Mouse (Mus musculus) heart, postnatal 25 days (tissue): ENCODE data around the gene Tuba1c. TPM values are rescaled to one million over a fixed set of nuclear protein-coding genes. Genes with fewer than 3 reads are reported as not detected.

ENCODE experiments used
- DNase-seq: peaks from one replicate; pipeline ENCODE4 v3.0.0; 2022; ENCODE audit warnings: low spot score
- intact Hi-C: fragments of 180-260 bp; cut with DNase I; formaldehyde crosslinking; loops from one replicate; pipeline ENCODE4 v1.15.1; 2025
- total RNA-seq, 2 experiments: library from RNA; stranded (reverse); gene quantifications; 2 replicates each; pipeline ENCODE4 v1.2.3; 2021

Tuba1c gene
- total RNA-seq, 2 experiments from 2014 or later = 33.5 to 33.7 TPM

DNA sequence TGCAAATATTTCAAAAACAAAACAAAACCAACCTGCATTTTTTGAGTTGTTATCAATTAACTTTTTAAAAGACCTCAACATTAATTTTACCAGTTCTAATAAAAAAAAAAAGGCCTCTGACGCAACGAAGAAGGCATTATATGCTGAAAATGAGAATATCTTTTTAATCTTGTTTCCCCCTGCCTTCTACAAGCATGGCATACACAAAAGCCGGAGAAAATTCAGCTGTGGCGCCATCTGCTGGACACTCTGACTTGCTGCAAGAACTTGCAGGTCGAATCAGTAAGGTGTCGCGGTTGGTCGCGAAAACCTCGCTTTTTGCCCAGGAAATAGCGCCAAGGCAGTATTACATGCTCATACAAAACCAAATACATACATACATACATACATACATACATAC is 35.8 kb upstream of the Tuba1c start:
- intact Hi-C loops = loop anchor here (1.0 to 5.0 kb wide), 4 partner anchors 41 to 115 kb away; partner anchors contain the start of genes Gm49450 and Tuba1a
- DNase-seq = peak; percentile 64

- DNase-seq = no peak
- intact Hi-C loops = loop anchor here (2.0 to 5.0 kb wide), 3 partner anchors 58 to 116 kb away; no protein-coding TSS in a partner anchor
These were observed 34.7 kb upstream of the Tuba1c start for GRCm38 (mm10) chr15:98994957-98995520.

GRCm38 (mm10) chr15:98996840-98997239 is 32.9 kb upstream of the Tuba1c start:
- intact Hi-C loops = no loop called here
- no peak for DNase-seq

DNA sequence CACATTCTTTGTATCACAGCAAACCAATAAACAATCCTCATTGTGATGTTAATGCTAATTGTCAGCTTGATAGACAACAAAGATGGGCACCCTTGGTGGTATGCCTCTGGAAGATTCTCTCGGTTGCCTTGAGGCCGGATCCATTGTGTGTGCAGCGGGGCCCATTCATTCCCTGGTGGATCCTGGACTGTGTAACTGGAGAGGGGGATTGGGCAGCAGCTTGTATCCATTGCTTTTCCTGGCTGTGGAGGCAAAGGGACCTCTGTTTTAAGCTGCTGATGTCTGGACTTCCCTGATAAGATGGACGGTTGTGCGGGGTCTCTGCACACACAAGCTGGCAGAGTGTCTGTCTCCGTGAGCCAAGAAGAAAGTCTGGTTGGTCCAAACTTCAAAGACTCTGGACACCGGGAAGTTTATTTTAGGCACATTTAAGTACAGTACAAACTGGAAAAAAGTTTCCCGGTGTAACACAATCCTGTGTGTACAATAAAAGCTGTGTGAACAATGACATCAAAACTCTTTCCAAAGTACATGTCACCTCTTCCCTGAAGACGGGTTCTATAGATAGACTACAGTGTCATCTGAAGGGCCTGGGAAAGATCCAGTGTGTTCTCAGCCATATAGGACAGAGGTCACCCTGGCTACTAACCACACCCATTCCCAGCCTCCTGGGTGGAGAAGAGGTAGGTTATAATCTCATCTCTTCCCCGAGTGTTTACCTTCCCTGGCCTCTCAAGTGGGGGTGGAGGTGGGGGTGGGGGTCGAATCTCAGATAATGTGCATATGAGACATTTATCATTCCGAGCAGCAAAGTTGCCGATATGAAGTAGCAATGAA is 31.5 kb upstream of the Tuba1c start:
- no peak for DNase-seq
- intact Hi-C loops = no loop called here

GRCm38 (mm10) chr15:98998775-98999157 is 30.9 kb upstream of the Tuba1c start:
- DNase-seq = no peak

GRCm38 (mm10) chr15:99000535-99001283 is 29.0 kb upstream of the Tuba1c start:
- DNase-seq = no peak
- intact Hi-C loops = loop anchor here (10.0 kb wide), 1 partner anchor 674 kb away; the partner anchor contains the start of gene Asic1

More at GRCm38 (mm10) chr15:98998775-98999157, 30.9 kb upstream of the Tuba1c start:
- intact Hi-C loops = no loop called here

DNA sequence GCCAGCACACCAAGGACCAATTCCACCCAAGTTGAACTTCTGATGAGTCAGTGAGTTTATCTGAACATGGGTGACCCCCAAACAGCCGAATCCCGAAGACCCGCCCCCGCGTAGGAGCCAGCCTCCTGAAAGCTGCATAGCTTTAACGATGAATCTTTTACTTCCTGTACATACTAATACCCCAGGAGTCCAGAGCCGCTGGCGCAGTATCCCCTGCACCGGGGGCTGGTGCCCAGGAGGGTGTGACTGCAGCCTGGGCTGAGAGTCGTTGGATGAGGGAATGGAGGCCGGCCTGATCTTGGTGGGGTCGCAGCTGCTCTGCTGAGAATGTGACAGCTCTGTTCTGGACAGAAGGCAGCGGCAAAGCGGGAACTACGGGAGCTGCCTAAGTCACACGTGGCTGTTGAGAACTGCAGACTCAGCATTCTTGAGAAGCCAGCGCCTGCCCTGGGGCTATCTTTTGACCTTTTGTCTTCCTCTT is 28.2 kb upstream of the Tuba1c start:
- intact Hi-C loops = loop anchor here (10.0 kb wide), 1 partner anchor 673 kb away; the partner anchor contains the start of gene Asic1
- no peak for DNase-seq

DNA sequence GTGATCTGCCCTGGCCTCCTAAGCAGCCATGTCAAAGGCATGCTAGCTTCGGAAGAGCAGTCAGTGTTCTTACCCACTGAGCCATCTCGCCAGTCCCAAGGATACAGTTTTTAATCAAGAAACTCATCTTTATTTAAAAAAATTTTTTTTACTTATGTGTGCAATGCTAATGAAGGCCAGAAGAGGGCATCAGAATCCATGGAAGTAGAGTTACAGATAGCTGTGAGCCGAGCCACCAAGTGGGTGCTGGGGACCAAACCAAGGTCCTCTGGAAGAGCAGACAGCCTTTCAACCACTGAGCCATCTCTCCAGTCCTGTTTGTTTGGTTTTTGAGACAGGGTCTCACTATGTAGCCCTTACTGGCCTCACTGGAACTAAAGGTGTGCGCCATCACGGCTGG is 26.1 kb upstream of the Tuba1c start:
- intact Hi-C loops = loop anchor here (10.0 kb wide), 1 partner anchor 671 kb away; the partner anchor contains the start of gene Asic1
- DNase-seq = no peak

GRCm38 (mm10) chr15:99008801-99009241 is 20.9 kb upstream of the Tuba1c start:
- no peak for DNase-seq
- intact Hi-C loops = loop anchor here (10.0 kb wide), 1 partner anchor 666 kb away; the partner anchor contains the start of gene Asic1

DNA sequence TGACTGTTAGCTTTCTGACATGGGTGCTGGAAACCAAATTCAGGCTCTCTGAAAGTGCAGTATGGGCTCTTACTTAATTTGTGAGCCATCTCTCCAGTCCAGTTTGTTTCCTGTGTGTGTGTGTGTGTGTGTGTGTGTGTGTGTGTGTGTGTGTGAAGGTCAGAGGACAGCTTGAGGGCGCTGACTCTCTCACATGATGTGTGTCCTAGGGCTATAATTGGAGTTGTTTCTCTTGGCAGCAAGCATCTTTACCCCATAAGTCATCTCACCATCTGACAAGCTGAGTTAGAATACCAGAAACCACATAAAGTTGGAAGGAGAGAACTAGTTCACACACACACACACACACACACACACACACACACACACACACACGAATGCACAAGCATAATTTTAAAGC is 18.8 kb upstream of the Tuba1c start:
- no peak for DNase-seq
- intact Hi-C loops = no loop called here

DNA sequence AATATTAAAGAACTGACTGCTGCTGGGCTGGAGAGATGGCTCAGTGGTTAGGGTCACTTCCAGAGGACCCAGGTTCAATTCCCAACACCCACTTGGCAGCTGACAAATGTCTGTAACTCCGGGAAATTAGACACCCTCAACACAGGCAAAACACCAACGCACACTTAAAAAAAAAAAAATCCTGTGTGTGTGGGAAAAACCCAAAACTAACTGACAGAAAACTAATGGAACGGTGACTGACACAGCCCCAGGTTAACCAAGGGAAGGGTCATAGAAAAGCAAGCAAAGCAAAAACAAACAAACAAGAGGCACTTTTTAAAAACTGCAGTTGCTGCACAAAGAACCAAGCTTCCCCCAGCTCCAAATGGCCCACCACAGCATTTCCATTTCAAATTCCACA is 17.7 kb upstream of the Tuba1c start:
- DNase-seq = no peak
- intact Hi-C loops = no loop called here

DNA sequence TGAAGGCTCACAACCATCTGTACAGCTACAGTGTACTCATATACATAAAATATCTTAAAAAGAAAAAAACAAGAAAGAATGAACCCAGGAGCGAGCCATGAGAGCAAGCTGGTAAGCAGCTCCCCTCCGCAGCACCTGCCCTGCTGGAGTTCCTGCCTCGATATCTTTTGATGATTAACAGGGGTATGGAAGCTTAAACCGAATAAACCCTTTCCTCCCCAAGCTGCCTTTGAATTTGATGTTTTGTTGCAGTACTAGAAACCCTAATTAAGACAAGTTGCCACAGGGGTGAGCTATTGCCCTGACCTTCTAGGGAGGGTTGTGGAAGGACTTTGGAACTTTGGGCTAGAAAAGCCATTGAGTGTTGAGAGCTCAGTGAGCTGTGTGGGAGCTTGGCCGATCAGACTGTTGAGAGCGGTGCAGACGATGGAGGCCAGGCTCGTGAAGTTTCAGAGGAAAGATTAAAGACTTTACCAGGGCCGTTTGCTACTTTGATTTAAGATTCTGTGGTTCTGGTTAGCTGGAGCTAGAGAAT is 15.1 kb upstream of the Tuba1c start:
- intact Hi-C loops = no loop called here
- DNase-seq = no peak

GRCm38 (mm10) chr15:99017355-99017761 is 12.3 kb upstream of the Tuba1c start:
- no peak for DNase-seq
- intact Hi-C loops = no loop called here

GRCm38 (mm10) chr15:99017986-99018385 is 11.7 kb upstream of the Tuba1c start:
- intact Hi-C loops = no loop called here
- no peak for DNase-seq

DNA sequence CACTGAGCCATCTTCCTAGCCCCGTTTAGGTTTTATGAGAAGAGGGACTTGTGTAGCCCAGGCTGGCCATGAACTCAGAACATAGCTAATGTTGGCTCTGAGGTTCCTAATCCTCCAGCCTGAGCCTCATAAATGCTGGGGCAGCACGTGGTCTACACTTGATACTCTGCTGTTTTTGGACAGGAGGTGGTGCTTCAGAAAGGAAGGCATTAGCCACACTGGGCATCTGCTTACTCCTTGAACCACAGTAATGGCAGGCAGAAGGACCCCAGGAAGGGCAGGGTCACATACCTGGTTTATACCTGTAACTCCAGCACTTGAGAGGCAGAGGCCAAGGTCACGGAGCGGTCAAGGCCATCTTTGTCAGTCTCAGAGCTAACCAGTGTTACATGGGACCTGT is 11.1 kb upstream of the Tuba1c start:
- intact Hi-C loops = no loop called here
- no peak for DNase-seq

DNA sequence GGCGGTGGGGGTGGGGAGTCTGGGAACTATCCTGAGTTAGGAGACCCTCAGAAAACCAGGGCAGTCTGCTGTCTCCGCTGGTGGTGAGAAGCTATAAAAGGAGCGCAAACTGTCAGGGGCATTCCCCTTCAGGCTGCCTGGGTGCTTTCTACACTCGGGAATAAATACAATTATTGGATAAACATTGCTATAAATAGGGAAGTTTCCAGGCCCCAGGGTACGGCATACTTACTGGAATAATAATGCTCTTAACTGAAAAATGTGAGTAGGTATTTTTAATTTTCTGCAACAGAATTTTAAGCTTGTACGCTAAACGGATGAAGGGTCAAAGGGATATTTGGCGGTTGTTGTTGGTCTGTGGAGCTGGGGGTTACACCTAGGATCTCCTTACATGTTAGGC is 10.3 kb upstream of the Tuba1c start:
- intact Hi-C loops = no loop called here
- DNase-seq = no peak

DNA sequence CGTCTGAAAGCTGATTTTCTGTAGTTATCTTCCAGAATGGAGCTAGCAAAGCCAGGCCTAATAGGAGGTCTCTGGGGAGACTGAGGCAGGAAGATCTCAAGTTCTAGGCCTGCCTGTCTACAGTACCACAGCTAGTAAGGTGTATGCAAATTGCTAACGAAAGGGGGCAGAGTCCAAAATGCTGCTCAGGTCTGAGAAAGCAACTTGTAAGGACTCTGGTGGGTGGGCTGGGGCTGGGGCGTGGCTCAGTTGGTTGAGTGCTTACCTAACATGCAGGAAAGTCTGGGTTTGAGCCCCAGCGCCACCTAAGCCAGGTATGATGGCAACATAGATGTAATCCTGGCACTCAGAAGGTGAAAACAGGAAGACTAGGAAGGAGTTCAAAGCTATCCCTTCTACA is 9.5 kb upstream of the Tuba1c start:
- no peak for DNase-seq
- intact Hi-C loops = no loop called here

GRCm38 (mm10) chr15:99021255-99021654 is 8.4 kb upstream of the Tuba1c start:
- no peak for DNase-seq
- intact Hi-C loops = no loop called here

GRCm38 (mm10) chr15:99024668-99025314 is 4.9 kb upstream of the Tuba1c start:
- peak; percentile 27 for DNase-seq
- intact Hi-C loops = no loop called here
